Mouse (Mus musculus): ENCODE measurements at regions not wholly inside any gene's neighbourhood (a gene's known extent, or its start where the extent isn't known, plus 50 kb on each side); places are given as distances from the start of the nearest gene placed in this dataset.

DNA sequence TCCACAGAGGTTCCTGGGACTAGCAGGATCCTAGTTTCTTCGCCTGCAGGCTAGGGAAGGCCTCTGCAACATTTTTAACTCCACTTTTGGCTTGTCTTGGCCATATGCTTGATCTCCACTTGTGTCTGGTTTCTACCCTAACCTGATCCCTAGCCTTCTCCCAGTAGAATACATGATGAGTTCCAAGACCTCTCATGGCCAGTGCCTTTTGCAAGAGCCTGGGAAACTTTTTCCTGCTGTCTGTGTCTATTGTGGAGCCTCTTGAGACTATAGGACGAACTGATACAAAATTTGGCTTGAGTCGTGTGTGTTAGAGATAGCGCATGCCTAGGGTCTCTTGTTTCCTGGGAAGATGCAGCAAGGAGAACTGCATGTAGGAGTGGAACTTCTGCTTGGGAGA lies 119.3 kb downstream of the Cartpt start:
- DNase-seq (ENCODE audit: low spot score in 2 of 2): no peak

DNA sequence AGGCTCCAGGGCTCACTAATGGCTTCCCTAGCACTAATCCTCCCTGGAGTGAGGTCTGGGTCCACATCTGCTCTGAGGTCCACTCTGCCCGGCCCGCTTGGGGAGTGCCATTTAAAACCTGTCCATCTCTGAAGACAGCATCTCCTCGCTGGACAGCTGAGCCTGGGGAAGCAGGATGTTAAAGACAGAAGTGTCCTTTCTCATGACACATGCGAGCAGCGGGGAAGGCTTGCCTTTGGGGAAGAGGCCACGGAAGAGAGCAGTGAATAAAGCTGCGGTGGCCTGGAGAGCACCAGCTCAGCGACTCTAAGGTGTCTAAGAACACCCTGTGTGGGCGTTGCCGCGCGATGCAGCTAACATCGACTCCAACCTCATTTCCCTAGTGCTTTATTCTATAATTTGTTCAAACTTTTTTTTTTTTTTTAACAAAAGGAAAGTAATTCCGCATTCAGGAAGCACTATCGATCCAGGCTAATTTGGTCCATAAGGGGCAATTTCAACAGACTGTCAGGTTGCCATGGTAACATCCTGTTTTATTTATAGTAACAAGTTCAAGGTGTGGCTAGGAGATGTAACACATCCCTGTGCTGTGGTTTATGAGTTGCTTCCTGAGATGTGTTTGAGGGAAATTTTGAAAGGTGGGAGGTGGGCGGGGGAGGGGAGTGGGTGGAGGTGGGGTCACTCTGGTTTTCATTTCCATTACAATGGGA lies 120.0 kb downstream of the Cartpt start:
- DNase-seq (ENCODE audit: low spot score in 2 of 2): no peak

DNA sequence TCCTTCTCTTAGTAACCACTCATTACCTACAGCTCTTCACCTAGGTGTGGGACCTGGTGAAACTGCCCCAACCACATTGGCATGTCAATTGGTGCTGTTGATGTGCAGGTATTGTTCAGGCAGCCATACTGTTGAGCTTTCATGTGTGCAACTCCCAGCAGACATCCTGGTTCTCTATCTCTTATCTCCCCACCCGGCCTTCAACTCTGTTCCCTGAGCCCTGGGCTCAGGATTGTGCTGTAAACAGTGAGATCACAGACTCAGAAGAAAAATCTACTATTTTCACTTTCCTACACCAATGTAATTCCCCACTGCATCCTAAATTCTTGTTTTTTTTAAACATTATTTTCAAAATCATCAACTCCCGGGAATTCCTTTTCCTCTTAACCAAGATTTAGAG lies 122.1 kb downstream of the Cartpt start:
- no peak for DNase-seq (ENCODE audit: low spot score in 2 of 2)

DNA sequence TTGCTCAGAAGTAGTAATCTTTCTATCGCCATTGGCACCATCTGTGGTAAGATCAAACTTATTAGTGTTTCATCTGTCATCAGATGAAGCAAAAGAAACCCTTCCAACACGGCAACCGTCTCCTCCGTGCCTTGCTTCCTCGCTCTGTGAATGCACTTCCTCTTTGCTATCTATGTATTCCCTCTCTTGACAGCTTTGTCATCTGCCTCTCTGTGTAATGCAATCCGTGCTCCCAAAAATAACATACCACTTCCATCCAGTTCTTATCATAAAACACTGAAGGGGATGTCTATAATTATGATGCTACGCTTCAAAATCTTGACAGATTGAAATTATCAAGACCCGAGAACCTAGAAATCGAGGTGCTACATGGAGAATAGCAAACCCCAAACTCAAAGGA lies 123.2 kb downstream of the Cartpt start:
- no peak for DNase-seq (ENCODE audit: low spot score in 2 of 2)

DNA sequence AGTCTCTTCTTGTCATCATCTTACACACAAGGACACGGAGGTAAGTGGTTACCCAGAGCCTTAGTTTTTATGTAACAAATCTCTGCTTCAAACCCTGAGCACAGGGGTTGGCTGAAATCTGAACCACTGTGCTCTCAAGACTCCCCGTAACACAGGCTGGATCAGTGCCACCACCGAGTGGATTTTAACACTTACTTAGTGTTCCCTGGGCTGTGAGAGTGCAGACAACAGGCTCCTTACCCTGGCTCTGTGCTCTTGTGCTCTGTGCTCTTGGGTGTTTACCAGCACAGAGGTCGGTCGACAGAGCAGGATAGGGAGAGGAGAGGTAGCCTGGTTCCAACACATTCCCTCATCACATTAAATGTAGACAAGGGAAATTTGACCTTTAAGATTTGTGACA lies 134.9 kb downstream of the Cartpt start:
- no peak for DNase-seq (ENCODE audit: low spot score in 2 of 2)

DNA sequence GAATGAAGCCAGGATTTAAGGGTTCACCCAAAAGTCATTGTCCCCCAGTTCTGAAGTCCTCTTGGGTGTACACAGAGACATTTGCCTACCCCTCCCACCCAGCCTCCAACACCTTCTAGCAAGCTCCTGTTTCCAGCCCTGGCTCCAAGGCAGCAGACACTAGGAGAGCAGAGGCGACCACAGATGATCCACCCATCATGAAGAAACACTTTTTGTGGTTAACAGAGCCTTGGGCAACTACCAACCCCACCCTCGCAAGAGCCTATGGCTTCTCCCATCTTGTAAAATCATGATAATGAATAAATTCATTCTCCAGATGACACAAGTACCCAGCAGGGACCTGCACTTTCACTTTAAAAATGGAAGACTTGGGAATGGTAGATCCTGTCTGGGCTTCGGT lies 136.1 kb downstream of the Cartpt start:
- DNase-seq (ENCODE audit: low spot score in 2 of 2): no peak

DNA sequence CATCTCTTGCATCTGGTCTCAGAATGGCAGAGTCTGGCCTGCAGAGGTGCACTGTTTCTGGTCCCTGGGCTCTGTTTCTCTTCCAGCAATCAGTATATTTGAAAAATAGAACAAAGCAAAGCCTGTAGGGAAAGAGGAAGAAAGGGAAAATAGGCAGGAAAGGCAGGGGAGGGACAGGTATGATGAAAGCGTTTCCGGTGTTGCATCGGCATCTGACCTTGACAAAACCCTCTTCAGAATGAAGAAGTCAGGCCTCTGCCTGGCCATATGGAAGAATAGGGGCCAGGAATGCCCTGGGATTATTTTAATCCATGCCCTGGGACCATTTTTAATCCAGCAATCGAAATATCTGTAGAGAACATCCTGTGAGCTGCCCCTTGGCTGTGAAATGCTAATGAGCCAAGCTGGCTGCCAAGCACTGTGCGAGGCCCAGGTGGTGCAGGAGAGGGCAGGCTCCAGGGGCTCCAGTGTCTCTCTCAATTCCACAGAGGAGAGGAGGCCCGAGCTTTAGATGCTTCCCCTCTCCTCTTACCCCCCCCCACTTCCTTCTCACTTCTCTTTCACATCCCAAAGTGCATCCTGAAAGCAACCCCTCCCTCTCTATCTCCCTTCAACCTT lies 136.7 kb downstream of the Cartpt start:
- no peak for DNase-seq (ENCODE audit: low spot score in 2 of 2)

DNA sequence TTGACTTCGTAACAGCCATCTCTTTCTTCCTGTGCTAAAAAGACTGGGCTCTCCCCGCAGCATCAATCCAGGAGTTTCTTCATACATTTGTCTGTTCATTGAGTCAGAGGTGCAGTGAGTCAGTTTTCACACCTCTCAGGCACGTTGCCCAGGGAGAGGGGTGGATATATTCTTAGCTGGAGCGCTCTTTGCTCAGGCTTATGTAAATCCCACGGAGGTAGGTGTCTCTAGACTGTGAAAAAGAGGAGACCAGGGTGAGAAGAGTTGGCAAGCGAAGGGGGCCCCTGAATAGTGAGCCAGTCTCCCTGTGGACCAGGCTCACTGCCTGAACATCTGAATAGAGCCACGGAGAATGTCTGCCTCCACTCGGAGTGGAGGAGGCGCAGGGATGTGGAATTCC lies 139.0 kb downstream of the Cartpt start:
- peak; percentile 87 to 94 for DNase-seq (ENCODE audit: low spot score in 2 of 2)

DNA sequence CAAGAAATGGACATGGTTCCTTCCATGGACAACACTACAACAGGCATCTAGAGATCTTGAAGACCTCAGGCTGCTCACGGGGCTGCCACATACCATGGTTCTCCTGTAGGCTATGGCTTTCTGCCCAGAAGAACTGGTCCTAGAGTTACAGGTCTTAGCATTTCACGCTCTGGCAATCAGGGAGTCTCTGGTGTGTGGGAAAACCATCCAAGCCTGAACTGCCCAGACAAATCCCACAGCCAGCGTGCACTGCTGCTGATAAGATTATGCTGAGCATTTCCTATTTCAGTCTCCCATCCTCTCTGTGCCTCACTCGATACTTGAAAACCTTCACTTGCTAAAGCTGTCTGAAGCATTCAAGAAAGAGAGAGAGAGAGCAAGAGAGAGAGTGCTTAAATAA lies 139.5 kb downstream of the Cartpt start:
- DNase-seq (ENCODE audit: low spot score in 2 of 2): no peak

DNA sequence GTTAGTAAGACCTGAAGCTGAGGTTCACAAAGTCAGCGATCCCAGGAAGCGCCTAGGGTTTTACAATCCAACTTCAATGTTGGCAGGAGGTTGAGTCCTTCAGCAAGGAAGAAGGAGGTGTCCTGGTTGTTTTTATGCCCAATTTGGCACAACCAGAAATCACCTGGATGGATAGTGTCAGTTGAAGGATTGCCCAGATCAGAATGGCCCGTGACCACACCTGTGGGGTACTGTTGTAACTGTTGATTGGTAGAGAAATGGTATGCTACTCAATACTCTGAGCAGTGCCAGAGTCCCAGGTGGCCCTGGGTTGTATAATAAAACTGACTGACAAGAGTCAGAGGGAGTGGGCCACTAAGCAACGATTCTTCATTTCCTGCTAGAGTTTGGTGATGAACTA lies 140.2 kb downstream of the Cartpt start:
- DNase-seq (ENCODE audit: low spot score in 2 of 2): no peak

DNA sequence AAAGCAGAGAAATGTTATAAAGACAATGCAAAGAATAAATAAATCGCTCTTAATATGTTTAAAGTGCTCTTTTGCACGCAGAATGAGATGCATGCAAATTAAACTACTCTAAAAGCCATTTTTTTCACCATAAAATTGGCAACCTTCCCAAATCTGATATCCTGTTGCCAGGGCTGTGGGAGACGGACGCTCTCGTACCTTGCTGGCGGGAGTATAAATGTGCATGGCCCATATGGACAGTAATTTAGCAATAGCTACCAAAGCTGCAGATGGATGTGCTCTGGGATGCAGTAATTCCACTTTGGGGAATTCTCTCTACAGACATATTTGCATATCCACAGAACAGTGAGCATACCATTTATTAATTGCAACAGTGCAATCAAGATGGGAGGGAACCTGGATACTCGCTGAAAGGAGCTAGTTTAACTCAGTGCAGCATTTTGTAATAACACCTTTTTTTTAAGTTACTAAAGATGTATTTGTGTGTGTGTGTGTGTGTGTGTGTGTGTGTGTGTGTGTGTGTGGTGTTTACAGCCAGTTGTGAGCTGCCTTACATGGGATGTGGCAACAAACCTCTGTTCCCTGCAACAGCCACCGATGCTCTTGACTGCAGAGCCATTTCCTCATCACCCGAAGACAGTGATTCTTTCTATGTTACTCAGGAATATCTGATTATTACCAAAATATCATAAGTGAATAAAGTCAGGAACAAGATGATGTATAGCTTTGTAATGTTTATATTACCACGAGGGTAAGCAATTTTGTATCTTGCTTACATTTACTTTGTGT lies 141.4 kb downstream of the Cartpt start:
- DNase-seq (ENCODE audit: low spot score in 2 of 2): no peak

DNA sequence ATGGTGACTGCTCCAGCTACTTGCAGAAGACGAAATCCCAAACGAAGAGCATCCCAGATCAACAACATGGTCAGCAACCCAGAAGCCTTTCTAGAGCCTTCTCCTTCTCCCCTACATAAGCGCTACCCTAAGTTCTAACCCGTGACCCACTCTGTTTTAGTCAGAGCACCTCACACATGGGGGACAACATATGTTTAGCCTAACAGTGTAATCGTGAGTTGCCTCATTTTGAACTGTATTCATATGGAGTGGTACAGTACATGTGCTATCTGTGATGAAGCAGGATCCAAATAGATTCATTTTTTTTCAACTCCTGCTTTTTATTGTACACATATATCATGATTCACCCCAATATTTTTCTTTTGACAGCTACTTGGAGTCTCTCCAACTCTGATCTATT lies 146.2 kb downstream of the Cartpt start:
- DNase-seq (ENCODE audit: low spot score in 2 of 2): no peak

DNA sequence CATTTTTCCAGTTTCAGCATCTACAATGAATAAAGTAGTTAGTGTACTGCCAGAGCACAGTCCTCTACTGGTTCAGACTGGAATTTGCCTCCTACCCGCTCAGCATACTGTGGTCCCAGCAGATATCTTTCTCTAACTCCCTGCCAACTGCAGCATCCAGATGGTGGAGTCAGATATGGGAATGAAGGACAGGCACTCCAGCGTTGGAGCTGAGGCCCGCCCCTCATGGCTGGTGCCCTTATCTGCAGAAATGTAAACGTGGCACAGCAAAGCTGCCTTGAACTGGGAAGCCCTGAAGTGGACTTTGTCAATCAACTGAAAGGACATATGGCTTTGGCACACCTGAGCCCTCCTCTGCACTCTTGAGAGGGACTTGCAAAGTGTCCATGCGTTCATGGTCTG lies 146.6 kb downstream of the Cartpt start:
- no peak for DNase-seq (ENCODE audit: low spot score in 2 of 2)

DNA sequence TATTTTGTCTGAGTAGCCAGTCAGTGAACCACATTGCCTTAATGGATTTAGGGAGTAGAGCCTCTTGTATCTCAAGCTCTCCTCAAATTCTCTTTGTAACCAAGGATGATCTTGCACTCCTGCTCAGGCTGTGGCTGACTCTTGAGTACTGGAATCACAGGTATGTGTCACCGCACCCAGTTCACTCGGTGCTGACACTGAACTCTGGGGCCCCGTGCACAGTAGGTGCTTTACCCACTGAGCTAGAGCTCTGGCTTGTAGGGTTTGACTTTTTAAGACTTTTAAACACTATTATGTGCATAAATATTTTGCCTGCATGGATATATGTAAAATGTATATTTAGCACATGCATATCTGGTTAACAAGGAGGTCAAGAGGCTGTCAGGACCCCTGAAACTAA lies 147.4 kb downstream of the Cartpt start:
- no peak for DNase-seq (ENCODE audit: low spot score in 2 of 2)

DNA sequence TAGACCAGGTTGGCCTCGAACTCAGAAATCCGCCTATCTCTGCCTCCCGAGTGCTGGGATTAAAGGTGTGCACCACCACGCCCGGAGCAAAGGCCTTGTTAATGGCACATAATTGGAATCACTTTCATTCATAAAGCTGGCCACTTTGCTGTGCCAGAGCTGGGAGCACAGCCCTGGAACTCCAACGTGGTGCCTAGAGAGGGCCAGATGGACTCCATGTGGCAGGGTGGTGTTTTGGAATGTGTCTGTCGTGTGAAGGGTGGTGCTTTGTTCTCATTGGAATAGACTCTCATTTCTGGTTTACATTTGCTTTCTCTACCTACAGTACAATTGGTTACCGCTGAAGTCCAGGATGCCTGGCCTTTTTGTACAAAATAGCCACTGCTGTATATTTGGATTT lies 150.2 kb downstream of the Cartpt start:
- no peak for DNase-seq (ENCODE audit: low spot score in 2 of 2)

DNA sequence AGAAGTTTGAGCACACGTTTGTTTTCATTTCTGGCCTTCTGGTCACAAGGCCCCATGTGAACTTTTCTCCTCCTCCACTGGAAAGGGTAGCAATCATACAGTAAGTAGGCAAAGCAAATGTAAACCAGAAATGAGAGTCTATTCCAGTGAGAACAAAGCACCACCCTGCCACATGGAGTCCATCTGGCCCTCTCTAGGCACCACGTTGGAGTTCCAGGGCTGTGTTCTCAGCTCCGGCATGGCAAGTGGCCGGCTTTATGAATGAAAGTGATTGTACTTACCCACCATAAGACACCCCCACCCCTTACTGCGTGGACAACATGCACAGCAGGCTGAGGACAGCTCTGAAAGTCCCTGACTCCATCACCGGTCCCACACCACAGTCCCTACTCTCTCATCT lies 151.5 kb downstream of the Cartpt start:
- no peak for DNase-seq (ENCODE audit: low spot score in 2 of 2)

DNA sequence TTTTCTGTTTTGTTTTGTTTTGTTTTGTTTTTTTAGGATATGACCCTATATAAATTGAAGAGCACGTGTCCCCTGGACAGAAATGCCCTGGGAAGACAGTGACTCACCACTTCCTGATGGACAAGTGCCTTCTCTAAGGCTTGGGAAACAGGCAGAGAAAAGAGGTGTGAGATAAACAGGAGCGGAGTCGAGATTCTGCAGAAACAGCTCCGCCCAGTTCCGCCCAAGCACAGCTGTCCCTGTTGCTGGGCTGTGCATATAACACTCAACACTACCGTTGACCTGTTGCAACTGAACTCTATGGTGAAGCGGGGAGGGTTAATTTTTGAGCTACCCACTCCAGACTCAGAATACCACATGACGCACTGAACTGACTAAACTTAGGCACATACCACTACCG lies 152.8 kb downstream of the Cartpt start:
- DNase-seq (ENCODE audit: low spot score in 2 of 2): no peak

DNA sequence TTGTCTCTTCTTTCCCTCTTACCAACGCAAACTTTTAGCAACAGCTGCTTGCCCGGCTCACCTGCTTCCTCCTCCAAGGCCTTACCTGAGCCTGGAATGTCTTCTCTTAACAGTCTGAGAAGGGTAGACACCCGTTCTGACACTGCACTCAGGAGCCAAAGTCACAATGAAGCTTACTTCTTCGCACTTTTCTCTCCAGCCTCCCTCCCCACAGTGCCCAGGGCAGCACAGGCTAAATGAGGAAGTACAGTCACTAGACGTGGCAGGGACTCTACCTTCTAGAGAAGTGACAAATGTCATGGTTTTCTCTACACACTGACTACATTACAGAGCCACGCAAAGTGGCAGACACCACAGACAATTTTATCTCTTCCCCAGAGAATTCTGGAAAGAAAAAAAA lies 155.4 kb downstream of the Cartpt start:
- no peak for DNase-seq (ENCODE audit: low spot score in 2 of 2)

DNA sequence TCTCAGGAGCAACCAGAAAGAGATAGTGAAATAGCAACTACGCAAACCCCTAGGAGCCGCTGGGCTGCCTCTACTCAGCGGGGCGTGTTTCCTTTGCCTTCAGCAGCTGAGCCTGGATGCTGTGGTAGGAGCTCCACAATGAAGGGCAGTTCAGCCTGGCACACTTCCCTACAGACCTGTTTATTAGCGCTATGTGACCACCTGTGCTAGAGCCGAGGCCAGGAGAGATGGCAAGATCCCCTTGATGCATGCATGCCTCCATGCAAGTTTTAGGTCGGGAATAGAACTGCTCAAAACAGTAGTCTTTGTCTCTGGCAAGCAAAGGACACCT lies 156.1 kb downstream of the Cartpt start:
- DNase-seq (ENCODE audit: low spot score in 2 of 2): no peak

DNA sequence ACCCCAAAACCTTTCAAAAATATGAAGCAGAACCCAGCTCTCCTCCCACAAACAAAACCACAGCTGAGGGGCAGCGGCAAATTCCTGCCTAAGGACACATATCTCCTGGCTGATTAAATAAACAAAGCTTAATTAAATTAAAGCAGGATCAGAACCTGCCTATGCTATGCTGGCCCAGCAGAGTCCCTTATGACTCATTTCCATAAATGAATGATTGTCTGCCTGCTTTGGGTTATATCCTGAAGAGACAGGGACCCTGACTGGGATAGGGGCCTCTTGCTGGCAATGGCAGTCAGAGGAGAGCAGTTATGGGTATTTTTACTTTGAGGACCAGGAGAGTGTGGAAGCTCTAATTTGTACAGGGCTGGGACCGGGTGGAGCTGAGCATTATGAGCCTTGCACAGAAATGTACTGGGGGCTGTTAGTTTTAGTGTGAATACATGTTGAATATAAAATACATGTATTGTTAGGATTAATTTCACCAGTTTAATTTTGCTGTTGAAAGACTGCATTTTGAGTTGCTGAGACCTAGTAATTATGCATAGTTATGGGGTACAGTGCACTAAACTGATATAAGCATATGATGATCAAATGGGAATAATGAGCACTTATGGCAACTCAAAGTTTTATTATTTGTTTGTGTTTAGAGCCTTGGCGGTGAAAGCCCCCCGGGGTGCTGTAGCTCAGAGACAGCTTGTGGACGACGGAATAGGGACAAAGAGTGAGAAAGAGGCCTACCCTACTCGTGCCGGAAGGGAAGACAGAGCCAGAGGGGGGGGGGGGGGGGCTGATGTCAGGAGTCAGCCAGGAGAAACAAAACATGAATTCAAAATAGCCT lies 156.7 kb downstream of the Cartpt start:
- DNase-seq (ENCODE audit: low spot score in 2 of 2): no peak

DNA sequence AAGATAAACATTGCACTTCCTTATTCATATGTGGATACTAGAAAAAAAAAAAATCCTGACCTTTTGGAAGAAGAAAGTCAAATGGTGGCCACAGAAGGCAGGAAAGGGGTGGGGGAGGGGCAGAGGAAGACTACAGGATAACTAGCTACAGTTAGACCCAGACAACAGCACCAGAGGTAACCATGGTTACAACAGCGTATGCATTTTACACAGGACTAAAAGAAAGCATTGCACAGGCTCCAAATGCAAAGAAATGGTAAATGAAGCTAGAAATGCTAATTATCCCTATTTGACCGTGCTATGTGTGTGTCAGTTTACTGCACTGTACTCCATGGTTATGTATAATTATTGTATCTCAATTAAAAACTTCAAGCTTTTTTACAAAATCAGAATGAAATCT lies 158.4 kb downstream of the Cartpt start:
- DNase-seq (ENCODE audit: low spot score in 2 of 2): no peak

DNA sequence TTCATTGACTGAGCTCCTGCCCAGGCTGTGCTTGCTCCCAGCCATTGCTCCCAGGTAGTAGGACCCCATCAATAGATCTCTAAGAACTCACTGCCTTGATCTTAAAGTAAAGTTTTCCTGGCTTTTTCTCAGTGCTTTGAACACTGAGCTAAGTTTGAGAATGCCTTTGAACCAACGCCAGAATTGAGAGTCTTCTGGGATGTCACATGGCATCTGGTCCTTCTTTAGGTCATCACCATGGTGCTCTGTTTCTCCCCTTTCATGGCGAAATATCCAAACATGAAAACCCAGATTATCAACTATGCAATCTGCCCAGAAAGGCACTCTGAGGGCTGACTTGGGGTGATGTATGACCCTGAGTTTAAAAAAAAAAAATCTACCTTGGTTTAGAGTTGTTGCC lies 158.9 kb downstream of the Cartpt start:
- DNase-seq (ENCODE audit: low spot score in 2 of 2): no peak
